In genomic region chr6:34948461-34948860, GRCm38 (mm10) we compare ENCODE assay signal across 9 mouse cellular contexts. TPM values are rescaled to one million over a fixed set of nuclear protein-coding genes. Genes with fewer than 3 reads are reported as not detected.
DNase-seq lines count a peak whose midpoint lies in the region; ATAC-seq and TF ChIP-seq lines count a peak whose summit lies in the region.
"Had no signal": no experiment of that assay in that cellular context is flagged by ENCODE, and none has a peak within 500 bp of the region (broad histone marks: within the 10 kb centered on the region; RNA-seq: fewer than 3 reads in every experiment).

No protein-coding gene starts in this region.

- H3K4me3 ChIP-seq in heart, postnatal 0 days (ENCODE audit: low read depth, low read length) = no peak overlapping the region
- H3K4me3 ChIP-seq in hindbrain, embryonic 16.5 days (ENCODE audit: low read length) = peak overlapping the region; percentile 23; the same call in 1 of the 2 replicates
- 0 out of 2 replicates have a peak overlapping the region, but pooled peaks have one; percentile 11 for H3K4me3 ChIP-seq in stomach, embryonic 15.5 days (replicated peaks)

- WGBS in heart, postnatal 0 days = 19% methylated on average over 11 of the region's 11 CpGs
- WGBS in hindbrain, embryonic 16.5 days = 25% methylated on average over 11 of the region's 11 CpGs
- WGBS in stomach, embryonic 15.5 days = 21% methylated on average over 11 of the region's 11 CpGs

- ATAC-seq in heart, postnatal 0 days (ENCODE audit: insufficient read depth, low read depth) = 0 out of 2 replicates have a peak, but pooled peaks have one; percentile 17
- peak; percentile 45; the same call in 1 of the 2 replicates for ATAC-seq in hindbrain, embryonic 16.5 days
- no peak for ATAC-seq in stomach, embryonic 15.5 days (ENCODE audit: insufficient read depth, low FRiP score, low read depth)

- intact Hi-C loops in heart, postnatal 36 days (cut with DNase I) = no loop called here

- no peak for DNase-seq in heart, postnatal 0 days (ENCODE audit: low spot score)
- no peak for DNase-seq in heart, postnatal 36 days
- peak; percentile 66 for DNase-seq in thymus, postnatal 0 days (ENCODE audit: low spot score)
- no peak for DNase-seq in thymus, adult 18-20 months
- DNase-seq in adrenal gland, postnatal 4 days (ENCODE audit: low spot score in 2 of 2) = no peak
- no peak for DNase-seq in B cell, adult 2 months

- no peaks in the 10 kb centered on the region for H3K9me3 ChIP-seq in heart, postnatal 0 days (replicated peaks; ENCODE audit: control insufficient read depth, low read length)
- no peaks in the 10 kb centered on the region for H3K9me3 ChIP-seq in hindbrain, embryonic 16.5 days (ENCODE audit: control insufficient read depth, low read length)
- H3K9me3 ChIP-seq in stomach, embryonic 15.5 days = no peaks in the 10 kb centered on the region

- no peaks in the 10 kb centered on the region for H3K4me1 ChIP-seq in heart, postnatal 0 days (ENCODE audit: control insufficient read depth, insufficient read depth)
- H3K4me1 ChIP-seq in hindbrain, embryonic 16.5 days (ENCODE audit: control insufficient read depth, insufficient read depth, low read depth, low read length) = no peaks in the 10 kb centered on the region
- H3K4me1 ChIP-seq in stomach, embryonic 15.5 days = no peaks in the 10 kb centered on the region

- TF ChIP-seq CTCF in heart, postnatal 0 days (IDR thresholded peaks at IDR 0.05; ENCODE audit: low read depth) = no peak

- H3K27ac ChIP-seq in heart, postnatal 0 days (ENCODE audit: low read depth) = no peak overlapping the region
- H3K27ac ChIP-seq in hindbrain, embryonic 16.5 days (ENCODE audit: low read depth, low read length) = no peak overlapping the region
- no peak overlapping the region for H3K27ac ChIP-seq in stomach, embryonic 15.5 days

- H3K4me2 ChIP-seq in heart, postnatal 0 days (ENCODE audit: low read depth, low read length) = no peak overlapping the region
- H3K4me2 ChIP-seq in hindbrain, embryonic 16.5 days (ENCODE audit: low read length) = peak overlapping the region; percentile 48
- peak overlapping the region; percentile 32; the same call in 1 of the 2 replicates for H3K4me2 ChIP-seq in stomach, embryonic 15.5 days

- H3K36me3 ChIP-seq in heart, postnatal 0 days (replicated peaks; ENCODE audit: control insufficient read depth, insufficient read depth, low read length) = no peaks in the 10 kb centered on the region
- no peaks in the 10 kb centered on the region for H3K36me3 ChIP-seq in hindbrain, embryonic 16.5 days (ENCODE audit: control insufficient read depth, insufficient read depth, low read length)
- no peaks in the 10 kb centered on the region for H3K36me3 ChIP-seq in stomach, embryonic 15.5 days

- H3K9ac ChIP-seq in heart, postnatal 0 days (replicated peaks; ENCODE audit: low read depth, low read length) = no peak overlapping the region
- H3K9ac ChIP-seq in hindbrain, embryonic 16.5 days (ENCODE audit: low read depth, low read length) = 0 out of 2 replicates have a peak overlapping the region, but pooled peaks have one; percentile 25
- no peak overlapping the region for H3K9ac ChIP-seq in stomach, embryonic 15.5 days

- H3K27me3 ChIP-seq in heart, postnatal 0 days (ENCODE audit: control insufficient read depth, insufficient read depth, low read length) = no peaks in the 10 kb centered on the region; the same call in 1 of the 2 replicates
- no peaks in the 10 kb centered on the region for H3K27me3 ChIP-seq in hindbrain, embryonic 16.5 days (replicated peaks; ENCODE audit: control insufficient read depth, insufficient read depth, low read length)
- H3K27me3 ChIP-seq in stomach, embryonic 15.5 days (replicated peaks) = no peaks in the 10 kb centered on the region

- TF ChIP-seq EP300 in heart, postnatal 0 days (IDR thresholded peaks at IDR 0.05; ENCODE audit: low read depth) = no peak

RNA-seq across cellular contexts. Expression of gene Stra8, which starts 28.5 kb away (rescaled TPM):
- total RNA-seq in heart, postnatal 0 days (2014; rRNA removed; ENCODE audit: low replicate concordance) = not detected in 2 replicates
- polyA plus RNA-seq in heart, postnatal 0 days (2015; fragmentation: Nextera tagmentation; extraction: Ambion mirVana) = not detected in 2 replicates
- total RNA-seq in heart, postnatal 36 days (2021) = not detected
- polyA plus RNA-seq in thymus, postnatal 0 days (2015; fragmentation: Nextera tagmentation; extraction: Ambion mirVana) = 1.6 and 2.0 TPM in 2 replicates
- not detected in 2 replicates for polyA plus RNA-seq in hindbrain, embryonic 16.5 days (2015; fragmentation: Nextera tagmentation; extraction: Ambion mirVana)
- not detected in 2 replicates for polyA plus RNA-seq in stomach, embryonic 15.5 days (2015; fragmentation: Nextera tagmentation; extraction: Ambion mirVana)
- not detected for total RNA-seq in adrenal gland, postnatal 4 days (2021)
- total RNA-seq: layer of hippocampus, adult 8-10 months had no signal

RNA-seq across cellular contexts. Expression of gene Wdr91, which starts 37.8 kb away (rescaled TPM):
- 24.9 and 25.2 TPM in 2 replicates for total RNA-seq in heart, postnatal 0 days (2014; rRNA removed; ENCODE audit: low replicate concordance)
- polyA plus RNA-seq in heart, postnatal 0 days (2015; fragmentation: Nextera tagmentation; extraction: Ambion mirVana) = 7.7 and 8.6 TPM in 2 replicates
- 10 to 100 TPM; 11.4 to 15.5 TPM for total RNA-seq in heart, postnatal 36 days (2021)
- 15.4 and 17.6 TPM in 2 replicates for polyA plus RNA-seq in thymus, postnatal 0 days (2015; fragmentation: Nextera tagmentation; extraction: Ambion mirVana)
- polyA plus RNA-seq in hindbrain, embryonic 16.5 days (2015; fragmentation: Nextera tagmentation; extraction: Ambion mirVana) = 13.9 and 14.8 TPM in 2 replicates
- polyA plus RNA-seq in stomach, embryonic 15.5 days (2015; fragmentation: Nextera tagmentation; extraction: Ambion mirVana) = 9.0 and 9.1 TPM in 2 replicates
- total RNA-seq in adrenal gland, postnatal 4 days (2021) = 10 to 100 TPM; 23.9 to 24.7 TPM

RNA-seq across cellular contexts. Expression of gene Slc23a4, which starts 39.7 kb away (rescaled TPM):
- total RNA-seq in heart, postnatal 0 days (2014; rRNA removed; ENCODE audit: low replicate concordance) = 0.04 and 0.77 TPM in 2 replicates
- polyA plus RNA-seq in heart, postnatal 0 days (2015; fragmentation: Nextera tagmentation; extraction: Ambion mirVana) = 0.22 and 0.42 TPM in 2 replicates
- 1 to 10 TPM in 1 of 2 experiments, under 1 TPM in 1; 0.27 to 1.2 TPM for total RNA-seq in heart, postnatal 36 days (2021)
- 7.4 and 7.7 TPM in 2 replicates for polyA plus RNA-seq in thymus, postnatal 0 days (2015; fragmentation: Nextera tagmentation; extraction: Ambion mirVana)
- 0.78 and 0.92 TPM in 2 replicates for polyA plus RNA-seq in hindbrain, embryonic 16.5 days (2015; fragmentation: Nextera tagmentation; extraction: Ambion mirVana)
- polyA plus RNA-seq in stomach, embryonic 15.5 days (2015; fragmentation: Nextera tagmentation; extraction: Ambion mirVana) = 4.0 and 4.2 TPM in 2 replicates
- under 1 TPM; 0.48 to 0.92 TPM for total RNA-seq in adrenal gland, postnatal 4 days (2021)
